Mouse (Mus musculus): ENCODE measurements around the gene Cx3cr1.

- TF ChIP-seq CTCF (IDR thresholded peaks at IDR 0.05; ENCODE audit: borderline replicate concordance, insufficient read depth, low read depth, low read length) (peak; percentile 32; the same call in 1 of the 2 replicates), POLR2A (IDR thresholded peaks at IDR 0.05; ENCODE audit: borderline replicate concordance, insufficient read depth, low read length) (no peak)
These were observed 99.5 kb downstream of the Cx3cr1 start for GRCm38 (mm10) chr9:119970221-119970620.
